Mouse (Mus musculus) intestine, postnatal 0 days (tissue): ENCODE results near the gene Actn4. TPM values are rescaled to one million over a fixed set of nuclear protein-coding genes. Genes with fewer than 3 reads are reported as not detected.
A peak's percentile ranks its signal among the peaks of the same experiment; 100 is the strongest.

Source experiments
- ATAC-seq: fragments of 200-750 bp; cut with Nextera tagmentation; 2 replicates; pipeline ENCODE4 v1.8.0; 2017; ENCODE audit warnings: mild to moderate bottlenecking, moderate TSS enrichment, moderate library complexity
- H3K27ac ChIP-seq: fragments of 300-500 bp; sonication (generic); 2 replicates; pipeline ENCODE4 v1.5.1; 2014; ENCODE audit warnings: mild to moderate bottlenecking, low read depth, low read length, moderate library complexity
- H3K27me3 ChIP-seq: fragments of 300-500 bp; sonication (generic); replicated peaks from 2 replicates; pipeline ENCODE4 v1.6.1; 2014; ENCODE audit warnings: low read length, mixed read lengths; ENCODE audit not compliant: control insufficient read depth, insufficient read depth
- H3K36me3 ChIP-seq: fragments of 300-500 bp; sonication (generic); 2 replicates; pipeline ENCODE4 v1.6.1; 2014; ENCODE audit warnings: mild to moderate bottlenecking, moderate library complexity; ENCODE audit not compliant: control insufficient read depth, insufficient read depth
- H3K4me1 ChIP-seq: fragments of 300-500 bp; sonication (generic); replicated peaks from 2 replicates; pipeline ENCODE4 v1.6.1; 2014; ENCODE audit warnings: antibody characterized with exemption, low read length, mixed read lengths; ENCODE audit not compliant: control insufficient read depth, insufficient read depth
- H3K4me2 ChIP-seq: fragments of 300-500 bp; sonication (generic); replicated peaks from 2 replicates; pipeline ENCODE4 v1.6.1; 2014; ENCODE audit warnings: low read depth, mild to moderate bottlenecking, moderate library complexity
- H3K4me3 ChIP-seq: fragments of 300-500 bp; sonication (generic); 2 replicates; pipeline ENCODE4 v1.5.1; 2014; ENCODE audit warnings: low read depth, low read length
- H3K9ac ChIP-seq: fragments of 300-500 bp; sonication (generic); 2 replicates; pipeline ENCODE4 v1.6.1; 2014; ENCODE audit warnings: mild to moderate bottlenecking, low read depth, low read length
- H3K9me3 ChIP-seq: fragments of 300-500 bp; sonication (generic); 2 replicates; pipeline ENCODE4 v1.6.1; 2016; ENCODE audit warnings: mixed run types; ENCODE audit not compliant: control insufficient read depth
- CTCF ChIP-seq: sonication (generic); IDR thresholded peaks from 2 replicates; pipeline ENCODE4 v1.5.1; 2016; ENCODE audit warnings: low read depth, mild to moderate bottlenecking, control low read depth, antibody characterized with exemption, moderate library complexity
- WGBS: fragments of 180-500 bp; shearing (Covaris S2); extraction: QIAGEN DNeasy Blood & Tissue Kit; methylation state at CpG from one replicate; pipeline ENCODE4 v1.1.7; 2014; 5-methylcytosine and 5-hydroxymethylcytosine counted together
- polyA plus RNA-seq: library from polyadenylated mRNA; unstranded; fragments of >200 nt; fragmentation: Nextera tagmentation; extraction: Ambion mirVana; gene quantifications from 2 replicates; pipeline ENCODE4 v1.2.1, GENCODE M21; 2015

Gene Actn4
- polyA plus RNA-seq, 1 experiment from 2014 or later, result 293 TPM

DNA sequence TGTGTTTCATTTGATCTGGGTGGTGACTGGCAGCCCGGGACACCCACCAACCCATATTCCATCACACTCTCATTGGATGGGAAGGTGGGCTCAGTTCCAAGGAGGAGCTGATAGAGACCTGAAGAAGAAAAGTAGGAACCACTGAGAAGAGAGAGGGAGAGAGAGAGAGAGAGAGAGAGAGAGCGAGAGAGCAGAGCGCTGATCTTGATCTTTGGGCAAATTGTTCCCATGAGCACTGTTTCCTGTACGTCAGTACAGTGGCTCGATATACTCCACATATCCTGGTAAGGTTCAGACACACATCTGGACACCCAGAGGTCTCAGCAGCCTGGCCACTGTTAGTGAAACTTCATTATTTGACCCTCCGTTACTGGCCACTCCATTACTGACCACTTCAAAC lies 98.6 kb downstream of the Actn4 start, which contains the start of gene Lgals7:
Lgals7 (plus strand) TSS at position 314 of the 400 bp plus-strand sequence.
- Histone ChIP-seq H3K36me3 (no peaks in the 10 kb centered on the region), H3K4me3 (no peak within 1 kb of the TSS), H3K9me3 (no peaks in the 10 kb centered on the region), H3K4me2 (no peak within 1 kb of the TSS), H3K27ac (no peak within 1 kb of the TSS), H3K4me1 (0 out of 2 replicates have a peak, but pooled peaks cover 2% of the 10 kb centered on the region), H3K9ac (no peak within 1 kb of the TSS), H3K27me3 (no peaks in the 10 kb centered on the region)
- no peak for ATAC-seq
- no peak for TF ChIP-seq CTCF
- WGBS, result 83% methylated on average over 6 of the region's 6 CpGs

DNA sequence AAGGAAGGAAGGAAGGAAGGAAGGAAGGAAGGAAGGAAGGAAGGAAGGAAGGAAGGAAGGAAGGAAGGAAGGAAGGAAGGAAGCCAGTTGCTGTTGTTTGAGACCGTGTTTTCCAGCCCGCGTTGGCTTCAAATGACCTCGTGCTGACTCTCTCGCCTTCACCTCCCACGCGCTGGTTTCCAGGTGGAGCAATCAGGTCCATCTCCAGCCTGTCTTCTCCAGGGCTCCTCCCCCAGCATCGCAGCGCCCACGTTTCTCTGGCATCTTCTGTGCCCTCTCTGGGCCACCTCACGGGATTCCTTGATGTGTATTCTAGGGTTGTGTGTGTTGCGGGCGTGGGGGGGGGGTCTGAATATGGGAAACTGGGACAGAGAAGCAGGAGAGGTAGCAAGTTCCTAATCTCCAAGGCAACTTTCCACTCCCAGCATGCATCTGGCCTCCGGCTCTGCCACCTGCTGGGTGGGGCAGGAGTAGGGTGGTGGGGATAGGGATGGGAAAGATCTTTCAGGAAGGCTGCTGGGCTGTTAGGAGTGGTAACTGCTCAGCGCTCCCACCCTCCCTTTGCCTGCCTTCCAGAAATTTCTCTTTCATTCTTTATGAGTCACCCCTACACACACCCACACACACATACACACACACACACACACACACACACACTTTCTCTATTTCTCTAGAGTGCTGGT lies 99.2 kb downstream of the Actn4 start:
- 0 out of 2 replicates have a peak, but pooled peaks cover 2% of the 10 kb centered on the region for H3K4me1 ChIP-seq
- 71% methylated on average over 15 of the region's 15 CpGs for WGBS
- no peak overlapping the region for H3K27ac ChIP-seq
- H3K4me2 ChIP-seq, result no peak overlapping the region
- no peaks in the 10 kb centered on the region for H3K9me3 ChIP-seq
- ATAC-seq, result no peak
- H3K36me3 ChIP-seq, result no peaks in the 10 kb centered on the region
- no peak overlapping the region for H3K9ac ChIP-seq
- H3K4me3 ChIP-seq, result no peak overlapping the region
- TF ChIP-seq CTCF, result 0 out of 2 replicates have a peak, but pooled peaks have one; percentile 14
- H3K27me3 ChIP-seq, result no peaks in the 10 kb centered on the region

DNA sequence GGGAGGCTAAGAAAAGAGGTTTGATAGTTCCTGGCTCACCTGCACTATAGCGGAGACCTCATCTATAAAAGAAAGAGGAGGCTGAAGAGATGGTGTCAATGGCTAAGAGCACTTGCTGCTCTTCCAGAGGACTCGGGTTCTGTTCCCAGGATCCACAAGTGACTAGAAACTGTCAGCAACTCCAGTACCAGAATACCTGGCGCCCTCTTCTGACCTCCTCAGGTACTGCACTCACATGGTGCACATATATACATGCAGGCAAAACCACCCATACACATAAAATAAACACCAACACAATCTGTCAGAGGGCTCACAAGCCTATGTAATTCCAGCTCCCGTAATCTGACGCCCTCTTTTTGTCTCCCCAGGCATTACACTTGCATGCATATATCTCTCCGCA lies 101.2 kb downstream of the Actn4 start:
- Histone ChIP-seq H3K9me3 (no peaks in the 10 kb centered on the region), H3K27me3 (no peaks in the 10 kb centered on the region), H3K4me1 (0 out of 2 replicates have a peak, but pooled peaks cover 2% of the 10 kb centered on the region), H3K27ac (no peak overlapping the region), H3K36me3 (no peaks in the 10 kb centered on the region), H3K4me3 (no peak overlapping the region), H3K4me2 (no peak overlapping the region), H3K9ac (no peak overlapping the region)
- 91% methylated on average over 6 of the region's 6 CpGs for WGBS
- ATAC-seq, result no peak
- peak; percentile 40 for TF ChIP-seq CTCF

DNA sequence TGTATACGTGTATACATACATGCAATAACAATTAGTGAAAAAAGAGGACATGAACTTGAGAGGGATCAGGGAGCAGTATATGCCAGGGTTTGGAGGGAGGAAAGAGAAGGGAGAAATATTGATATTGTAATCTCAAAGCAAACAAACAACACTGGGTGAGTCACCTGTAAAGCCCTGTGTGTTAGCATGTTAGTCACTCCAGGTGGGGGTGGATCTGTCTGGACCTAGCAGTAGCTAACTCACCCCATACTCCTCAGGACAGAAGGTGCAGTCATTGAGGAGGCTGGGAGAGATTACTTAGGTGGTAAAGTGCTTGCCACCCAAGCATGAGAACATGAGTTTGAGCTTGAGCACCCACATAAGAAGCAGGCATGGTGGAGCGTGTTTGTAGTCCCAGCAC lies 102.2 kb downstream of the Actn4 start:
- no peak overlapping the region for H3K27ac ChIP-seq
- peak; percentile 42; the same call in 1 of the 2 replicates for ATAC-seq

DNA sequence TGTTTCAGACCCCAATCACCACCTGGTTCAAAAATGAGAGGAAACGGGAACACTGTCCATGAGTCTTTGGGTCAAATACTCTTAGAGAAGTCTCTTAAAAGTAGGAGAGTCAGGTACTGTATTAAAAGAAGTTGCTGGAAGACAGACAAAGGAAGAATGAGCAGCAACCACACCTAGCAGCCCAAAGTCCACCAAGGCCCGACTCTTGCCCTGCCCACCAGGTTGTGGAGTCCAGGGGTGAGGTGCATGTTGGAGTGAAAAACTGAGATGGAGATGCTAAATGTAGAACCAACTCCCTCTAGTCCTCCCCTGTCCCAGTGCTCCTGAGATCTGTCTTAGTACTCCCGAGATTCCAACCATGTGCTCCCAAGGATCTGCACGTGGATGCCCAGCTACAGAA lies 111.5 kb downstream of the Actn4 start:
- Histone ChIP-seq H3K27me3 (no peaks in the 10 kb centered on the region), H3K4me1 (no peaks in the 10 kb centered on the region; the same call in none of the 2 replicates), H3K36me3 (no peaks in the 10 kb centered on the region), H3K4me2 (peak overlapping the region; percentile 21), H3K4me3 (no peak overlapping the region), H3K9ac (no peak overlapping the region), H3K27ac (no peak overlapping the region), H3K9me3 (no peaks in the 10 kb centered on the region)
- TF ChIP-seq CTCF, result no peak
- ATAC-seq, result no peak
- WGBS, result 65% methylated on average over 4 of the region's 4 CpGs

More for the DNA sequence above, 102.2 kb downstream of the Actn4 start:
- no peaks in the 10 kb centered on the region for H3K9me3 ChIP-seq
- no peak overlapping the region for H3K4me2 ChIP-seq
- no peaks in the 10 kb centered on the region for H3K27me3 ChIP-seq
- no peaks in the 10 kb centered on the region for H3K36me3 ChIP-seq
- no peak for TF ChIP-seq CTCF
- 90% methylated on average over 2 of the region's 2 CpGs for WGBS
- no peak overlapping the region for H3K9ac ChIP-seq
- H3K4me3 ChIP-seq, result no peak overlapping the region
- no peaks in the 10 kb centered on the region for H3K4me1 ChIP-seq

DNA sequence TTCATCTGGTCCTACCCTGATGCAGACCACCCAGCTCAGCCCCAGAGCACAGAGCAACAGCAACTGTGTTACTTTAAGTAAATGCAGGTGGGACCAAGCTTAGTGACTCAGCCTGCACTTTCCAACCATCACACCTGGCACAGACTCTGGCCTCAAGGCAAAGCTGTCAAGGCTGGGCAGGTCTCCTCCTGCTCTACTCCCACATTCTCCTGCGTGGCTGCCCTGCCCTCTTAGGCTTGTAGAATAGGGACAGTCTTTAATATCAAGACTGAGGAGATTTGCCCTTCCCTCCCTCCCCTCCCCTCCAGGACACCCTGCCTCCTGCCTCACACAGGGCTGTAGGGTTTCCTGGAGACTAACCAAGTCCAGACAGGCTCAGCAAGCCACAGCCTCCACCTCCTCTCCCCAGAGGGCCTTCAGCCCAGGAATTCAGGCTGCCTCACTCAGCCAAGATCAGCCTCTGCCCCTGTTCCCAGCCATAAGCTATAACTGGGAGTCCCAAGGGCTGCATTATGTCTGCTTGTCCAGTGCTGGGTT lies 112.4 kb downstream of the Actn4 start:
- Histone ChIP-seq H3K4me1 (no peaks in the 10 kb centered on the region; the same call in none of the 2 replicates), H3K4me2 (no peak overlapping the region)
- peak; percentile 59 for ATAC-seq

More for the DNA sequence above, 112.4 kb downstream of the Actn4 start:
- Histone ChIP-seq H3K27me3 (no peaks in the 10 kb centered on the region), H3K36me3 (no peaks in the 10 kb centered on the region), H3K9ac (no peak overlapping the region; the same call in 1 of the 2 replicates), H3K9me3 (no peaks in the 10 kb centered on the region), H3K4me3 (no peak overlapping the region), H3K27ac (no peak overlapping the region)
- WGBS, result 10% methylated on average over 1 of the region's 1 CpGs
- no peak for TF ChIP-seq CTCF
